Mouse (Mus musculus) G1E (cell line): ENCODE measurements at regions not wholly inside any gene's neighbourhood (a gene's known extent, or its start where the extent isn't known, plus 50 kb on each side); places are given as distances from the start of the nearest gene placed in this dataset.

ENCODE experiments used
- CTCF ChIP-seq: IDR thresholded peaks from 2 replicates; pipeline ENCODE4 v1.5.1; 2012; ENCODE audit warnings: low read depth, low read length, inconsistent platforms, mixed read lengths
- GATA1 ChIP-seq: IDR thresholded peaks from 2 replicates; pipeline ENCODE4 v1.6.1; 2012; ENCODE audit warnings: borderline replicate concordance, low read length, inconsistent platforms, mixed read lengths

DNA sequence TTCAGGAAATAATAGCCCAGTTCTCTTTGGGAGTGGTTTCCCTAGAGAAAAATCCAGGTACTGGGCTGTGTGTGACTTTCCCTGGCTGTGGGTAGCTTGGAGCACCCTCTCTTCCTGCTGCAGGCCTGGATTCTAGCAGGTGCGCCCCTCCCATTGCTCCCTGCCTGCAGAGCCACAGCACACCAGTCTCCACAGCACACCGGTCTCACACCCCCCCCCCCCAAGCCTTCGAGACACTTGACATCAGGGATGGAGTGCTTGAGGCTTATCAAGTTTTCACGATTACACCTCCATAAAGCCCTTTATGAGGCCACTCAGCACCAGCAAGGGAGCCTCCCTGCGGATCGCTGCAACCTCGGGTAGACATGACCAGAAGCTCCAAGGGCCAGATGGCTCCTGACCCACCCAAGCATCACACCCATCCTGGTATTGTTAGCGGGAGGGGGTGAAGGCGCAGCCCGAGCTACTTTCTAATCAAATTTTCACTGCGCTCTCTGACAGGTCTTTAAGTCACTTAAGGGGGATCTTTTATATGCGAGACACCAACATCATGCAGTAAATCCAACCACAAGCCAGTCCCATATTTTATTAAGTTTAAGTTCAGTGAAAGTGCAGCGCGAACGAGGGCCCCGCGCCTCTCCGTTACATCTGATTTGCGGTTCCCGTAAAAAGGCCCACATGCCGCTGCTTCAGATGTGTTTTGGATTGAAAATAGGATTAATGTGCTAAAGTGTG, 119.8 kb upstream of the Gsc start:
- TF ChIP-seq CTCF (no peak), GATA1 (no peak)
